Mouse (Mus musculus) brown adipose tissue, adult 24 weeks (tissue): ENCODE results near the gene Ost4. TPM values are rescaled to one million over a fixed set of nuclear protein-coding genes. Genes with fewer than 3 reads are reported as not detected.

Experiments used
- H3K27ac ChIP-seq: fragments of 200-500 bp; replicated peaks from 2 replicates; pipeline ENCODE4 v1.5.1; 2012; ENCODE audit warnings: low read depth, mild to moderate bottlenecking, low read length
- H3K4me1 ChIP-seq: fragments of 200-500 bp; 2 replicates; pipeline ENCODE4 v1.6.1; 2012; ENCODE audit warnings: low read length, mixed read lengths; ENCODE audit not compliant: control insufficient read depth, insufficient read depth, insufficient read length
- H3K4me3 ChIP-seq: fragments of 200-500 bp; 2 replicates; pipeline ENCODE4 v1.5.1; 2012; ENCODE audit warnings: low read depth, mild to moderate bottlenecking, low read length, moderate library complexity; ENCODE audit not compliant: insufficient read depth
- polyA plus RNA-seq: library from polyadenylated mRNA; stranded (reverse); fragments of >200 nt; gene quantifications from 2 replicates; pipeline ENCODE4 v1.2.4, GENCODE M21; 2012; ENCODE audit not compliant: missing spikeins, insufficient read depth, insufficient read length

The Ost4 gene
- 357 and 467 TPM in 2 replicates for polyA plus RNA-seq

- Histone ChIP-seq H3K27ac (peak within 1 kb of the TSS; percentile 76), H3K4me3 (peak within 1 kb of the TSS; percentile 71), H3K4me1 (peaks cover 32% of the 10 kb centered on the region)
Measured at GRCm38 (mm10) chr5:30907413-30908059, at the start of gene Ost4. Ost4 (minus strand) TSS chr5:30907788.

- H3K27ac ChIP-seq: no peak overlapping the region
- no peak overlapping the region for H3K4me3 ChIP-seq
- peaks cover 26% of the 10 kb centered on the region for H3K4me1 ChIP-seq
Measured at GRCm38 (mm10) chr5:30955751-30956150, 48.2 kb upstream of the Ost4 start.

- Histone ChIP-seq H3K4me1 (peaks cover 26% of the 10 kb centered on the region), H3K27ac (no peak overlapping the region), H3K4me3 (no peak overlapping the region)
Measured at GRCm38 (mm10) chr5:30954556-30954955, 47.0 kb upstream of the Ost4 start.

- Histone ChIP-seq H3K4me3 (no peak overlapping the region), H3K4me1 (peaks cover 26% of the 10 kb centered on the region), H3K27ac (no peak overlapping the region)
Measured at GRCm38 (mm10) chr5:30954065-30954464, 46.5 kb upstream of the Ost4 start.

GRCm38 (mm10) chr5:30952551-30952950 is 45.0 kb upstream of the Ost4 start:
- no peak overlapping the region for H3K4me3 ChIP-seq
- H3K4me1 ChIP-seq: peaks cover 16% of the 10 kb centered on the region
- no peak overlapping the region for H3K27ac ChIP-seq

- no peak overlapping the region for H3K4me3 ChIP-seq
- H3K27ac ChIP-seq: no peak overlapping the region; the same call in 1 of the 2 replicates
- H3K4me1 ChIP-seq: peaks cover 16% of the 10 kb centered on the region
Measured at GRCm38 (mm10) chr5:30951706-30952105, 44.1 kb upstream of the Ost4 start.

GRCm38 (mm10) chr5:30950922-30951321 is 43.3 kb upstream of the Ost4 start:
- H3K4me3 ChIP-seq: no peak overlapping the region
- H3K27ac ChIP-seq: 0 out of 2 replicates have a peak overlapping the region, but pooled peaks have one; percentile 11
- H3K4me1 ChIP-seq: peaks cover 16% of the 10 kb centered on the region

GRCm38 (mm10) chr5:30950451-30950850 is 42.9 kb upstream of the Ost4 start:
- Histone ChIP-seq H3K4me1 (peaks cover 18% of the 10 kb centered on the region), H3K4me3 (peak overlapping the region; percentile 84)

GRCm38 (mm10) chr5:30949654-30950326 is 42.2 kb upstream of the Ost4 start:
- peaks cover 20% of the 10 kb centered on the region for H3K4me1 ChIP-seq
- peak overlapping the region; percentile 84 for H3K4me3 ChIP-seq
- H3K27ac ChIP-seq: peak overlapping the region; percentile 72

More at GRCm38 (mm10) chr5:30950451-30950850, 42.9 kb upstream of the Ost4 start:
- 0 out of 2 replicates have a peak overlapping the region, but pooled peaks have one; percentile 29 for H3K27ac ChIP-seq

GRCm38 (mm10) chr5:30948620-30949019 is 41.0 kb upstream of the Ost4 start:
- peak overlapping the region; percentile 72 for H3K27ac ChIP-seq

GRCm38 (mm10) chr5:30944956-30945781 is 37.6 kb upstream of the Ost4 start, which contains the start of gene Cgref1:
Cgref1 (minus strand) TSS chr5:30945591.
- H3K27ac ChIP-seq: no peak within 1 kb of the TSS
- H3K4me3 ChIP-seq: peak within 1 kb of the TSS; percentile 46
- H3K4me1 ChIP-seq: 0 out of 2 replicates have a peak, but pooled peaks cover 10% of the 10 kb centered on the region

More at GRCm38 (mm10) chr5:30948620-30949019, 41.0 kb upstream of the Ost4 start:
- Histone ChIP-seq H3K4me1 (peaks cover 20% of the 10 kb centered on the region), H3K4me3 (no peak overlapping the region)

GRCm38 (mm10) chr5:30944344-30944743 is 36.8 kb upstream of the Ost4 start:
- H3K4me1 ChIP-seq: 0 out of 2 replicates have a peak, but pooled peaks cover 10% of the 10 kb centered on the region
- H3K4me3 ChIP-seq: no peak overlapping the region
- no peak overlapping the region for H3K27ac ChIP-seq

- Histone ChIP-seq H3K4me3 (no peak overlapping the region), H3K4me1 (0 out of 2 replicates have a peak, but pooled peaks cover 4% of the 10 kb centered on the region), H3K27ac (no peak overlapping the region)
Measured at GRCm38 (mm10) chr5:30943004-30943403, 35.4 kb upstream of the Ost4 start.

GRCm38 (mm10) chr5:30934725-30935461 is 27.3 kb upstream of the Ost4 start:
- no peaks in the 10 kb centered on the region for H3K4me1 ChIP-seq

More at GRCm38 (mm10) chr5:30934725-30935461, 27.3 kb upstream of the Ost4 start:
- no peak overlapping the region for H3K27ac ChIP-seq
- H3K4me3 ChIP-seq: no peak overlapping the region
